Mouse (Mus musculus) liver (tissue): ENCODE measurements around the gene Slc25a33.
"Not testable (repeated sequence)": the region's sequence is repeated elsewhere in the genome, so short reads cannot be mapped to it uniquely, and the experiment has no call there.

Experiments
- DNase-seq: peaks from one replicate; pipeline ENCODE4 v3.0.0-alpha.2; 2020; ENCODE audit warnings: mixed read lengths

The Slc25a33 gene

GRCm38 (mm10) chr4:149752836-149753235 lies 21.2 kb downstream of the Slc25a33 start:
- DNase-seq, result no peak

- DNase-seq, result peak; percentile 47
Measured at GRCm38 (mm10) chr4:149752124-149752799, 21.8 kb downstream of the Slc25a33 start.

GRCm38 (mm10) chr4:149750671-149751070 lies 23.4 kb downstream of the Slc25a33 start:
- no peak for DNase-seq

GRCm38 (mm10) chr4:149749663-149750015 lies 24.4 kb downstream of the Slc25a33 start:
- not testable (repeated sequence) for DNase-seq

- no peak for DNase-seq
Measured at GRCm38 (mm10) chr4:149749003-149749662, 24.9 kb downstream of the Slc25a33 start.

GRCm38 (mm10) chr4:149744119-149744518 lies 30.0 kb downstream of the Slc25a33 start:
- no peak for DNase-seq

GRCm38 (mm10) chr4:149742011-149742530 lies 32.0 kb downstream of the Slc25a33 start:
- no peak for DNase-seq

- DNase-seq, result no peak
Measured at GRCm38 (mm10) chr4:149740301-149740700, 33.8 kb downstream of the Slc25a33 start.

GRCm38 (mm10) chr4:149739478-149739877 lies 34.6 kb downstream of the Slc25a33 start:
- DNase-seq, result no peak

GRCm38 (mm10) chr4:149737383-149738324 lies 36.4 kb downstream of the Slc25a33 start, which contains the start of gene Tmem201:
Gene Tmem201 (minus strand): TSS chr4:149738044.
- DNase-seq, result peak; percentile 94

- no peak for DNase-seq
Measured at GRCm38 (mm10) chr4:149736581-149736980, 37.5 kb downstream of the Slc25a33 start.

GRCm38 (mm10) chr4:149735624-149736250 lies 38.3 kb downstream of the Slc25a33 start:
- no peak for DNase-seq

- DNase-seq, result no peak
Measured at GRCm38 (mm10) chr4:149734730-149735475, 39.2 kb downstream of the Slc25a33 start.

GRCm38 (mm10) chr4:149734246-149734645 lies 39.8 kb downstream of the Slc25a33 start:
- no peak for DNase-seq

- DNase-seq, result no peak
Measured at GRCm38 (mm10) chr4:149733748-149734147, 40.3 kb downstream of the Slc25a33 start.

- DNase-seq, result no peak
Measured at GRCm38 (mm10) chr4:149732800-149733199, 41.3 kb downstream of the Slc25a33 start.

- DNase-seq, result no peak
Measured at GRCm38 (mm10) chr4:149732313-149732712, 41.8 kb downstream of the Slc25a33 start.

- no peak for DNase-seq
Measured at GRCm38 (mm10) chr4:149730827-149731226, 43.2 kb downstream of the Slc25a33 start.

- no peak for DNase-seq
Measured at GRCm38 (mm10) chr4:149728810-149729209, 45.3 kb downstream of the Slc25a33 start.

- DNase-seq, result no peak
Measured at GRCm38 (mm10) chr4:149727636-149728035, 46.4 kb downstream of the Slc25a33 start.

GRCm38 (mm10) chr4:149725661-149726350 lies 48.3 kb downstream of the Slc25a33 start:
- peak; percentile 70 for DNase-seq
